Mouse (Mus musculus): ENCODE results near the gene Anks4b.

Anks4b gene

DNA sequence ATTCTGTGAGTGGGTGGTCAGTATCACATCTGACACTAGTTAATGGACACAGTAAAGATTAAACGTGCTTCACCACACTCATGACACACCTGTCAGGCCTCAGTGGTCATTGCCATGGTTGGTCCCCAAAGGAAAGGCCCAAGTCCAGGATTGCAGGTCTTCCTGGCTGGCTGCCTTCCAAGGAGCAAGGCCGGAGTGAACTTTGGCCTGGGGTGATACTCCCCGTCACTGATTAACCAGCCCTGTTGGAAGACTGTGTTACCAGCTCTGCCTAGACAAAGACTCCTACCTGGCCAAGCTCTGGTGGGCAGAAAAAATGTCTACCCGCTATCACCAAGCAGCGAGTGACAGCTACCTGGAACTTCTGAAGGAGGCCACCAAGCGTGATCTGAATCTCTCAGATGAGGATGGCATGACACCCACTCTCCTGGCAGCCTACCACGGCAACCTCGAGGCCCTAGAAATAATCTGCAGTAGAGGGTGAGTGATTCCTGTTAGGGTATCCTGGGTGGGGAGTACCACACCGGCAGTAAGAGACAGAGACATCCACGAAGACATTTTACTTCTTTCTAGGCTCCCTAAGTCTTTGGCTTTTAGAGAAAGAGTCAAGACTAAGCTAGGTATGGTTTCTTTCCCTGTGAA lies at the start of gene Anks4b:
Gene Anks4b, plus strand, starts transcription at position 256 of the 642 bp plus-strand sequence.
- no peak for DNase-seq (ENCODE audit: low spot score)

DNA sequence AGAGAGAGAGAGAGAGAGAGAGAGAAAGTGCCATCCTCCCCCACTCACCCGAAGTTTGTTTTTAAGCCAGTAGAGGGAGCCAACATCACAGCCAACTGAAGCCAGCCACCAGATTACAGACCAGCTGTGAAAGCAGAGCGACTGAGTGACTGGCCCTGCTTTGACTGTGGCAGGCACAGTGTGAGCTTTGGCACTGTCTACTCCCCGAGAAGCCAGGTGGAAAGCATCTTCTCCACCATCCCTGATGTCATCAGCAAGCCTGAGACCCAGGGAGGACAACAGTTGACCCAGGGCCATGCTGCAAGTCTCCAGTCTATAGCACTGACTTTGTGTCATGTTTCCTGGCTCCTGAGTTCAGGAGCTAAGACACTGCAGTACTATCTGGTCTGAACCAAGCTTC lies 48.8 kb upstream of the Anks4b start:
- peak; percentile 25 for DNase-seq (ENCODE audit: low spot score)

DNA sequence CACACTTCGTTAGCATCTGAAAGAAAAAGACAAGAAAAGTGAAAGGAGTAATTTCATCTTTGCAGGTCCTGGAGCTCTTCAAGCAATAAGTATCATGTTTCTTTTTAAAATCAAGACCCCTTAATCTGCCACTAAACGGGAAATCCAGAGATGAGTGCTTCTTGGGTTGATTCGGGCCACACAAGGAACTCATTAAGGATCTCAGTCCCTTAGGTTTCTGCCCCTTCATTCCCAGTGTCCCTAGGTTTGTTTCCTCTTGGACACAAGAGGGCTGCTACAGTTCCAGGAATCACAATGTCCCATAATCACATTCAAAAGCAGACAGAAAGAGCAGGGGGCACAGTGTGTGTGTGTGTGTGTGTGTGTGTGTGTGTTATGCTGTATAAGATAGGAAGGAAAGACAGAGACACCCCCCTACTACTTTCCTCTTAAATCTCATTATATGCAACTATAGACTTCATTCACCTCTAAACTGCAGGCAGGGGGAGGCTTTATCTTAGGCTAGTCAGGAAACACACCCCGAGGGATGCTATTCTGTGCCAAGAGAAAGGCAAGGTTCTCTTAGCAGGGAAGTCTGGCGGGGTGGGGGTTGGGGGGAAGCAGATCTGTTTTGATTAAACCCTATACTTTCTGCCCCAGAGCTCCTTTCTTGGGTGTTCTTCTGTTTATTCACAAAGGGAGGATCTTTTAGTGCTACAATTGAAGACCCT lies 46.5 kb upstream of the Anks4b start:
- no peak for DNase-seq (ENCODE audit: low spot score)

DNA sequence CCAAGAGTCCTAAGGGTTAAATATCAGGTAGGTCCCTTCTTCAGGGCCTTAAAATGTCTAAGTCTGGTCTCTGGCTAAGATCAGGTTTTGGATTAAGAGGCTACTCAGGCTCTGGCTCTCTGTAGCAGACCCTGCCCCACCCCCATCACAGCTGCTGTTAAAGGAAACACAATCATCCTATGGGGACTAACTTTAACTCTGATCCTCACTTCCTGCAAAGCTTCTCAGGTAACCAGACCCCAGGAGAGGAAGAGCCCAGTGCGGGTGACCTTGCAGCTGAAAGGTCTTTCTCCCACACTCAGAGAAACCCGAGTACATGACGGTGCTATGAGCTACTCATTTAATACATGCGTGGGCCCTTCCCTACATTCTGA lies 46.0 kb upstream of the Anks4b start:
- DNase-seq (ENCODE audit: low spot score), result no peak

DNA sequence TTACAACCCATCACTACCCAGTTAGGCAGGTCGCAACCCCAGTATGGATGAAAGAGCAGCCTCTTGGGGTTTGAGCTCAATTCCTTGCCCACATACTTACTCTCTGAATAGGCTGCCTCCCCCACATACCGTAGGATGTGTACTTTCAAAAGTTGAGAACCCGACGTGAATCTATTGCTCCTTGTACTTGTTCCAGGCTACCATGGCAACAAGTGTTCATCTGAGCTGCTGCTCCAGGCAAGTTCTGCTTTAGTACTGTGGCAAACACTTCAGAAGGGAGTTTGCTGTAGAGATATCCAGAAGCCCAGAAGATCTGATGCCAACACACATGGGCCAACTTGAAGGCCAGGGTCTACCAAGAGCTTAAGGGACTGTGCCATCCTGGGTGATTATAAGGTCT lies 44.7 kb upstream of the Anks4b start:
- no peak for DNase-seq (ENCODE audit: low spot score)

DNA sequence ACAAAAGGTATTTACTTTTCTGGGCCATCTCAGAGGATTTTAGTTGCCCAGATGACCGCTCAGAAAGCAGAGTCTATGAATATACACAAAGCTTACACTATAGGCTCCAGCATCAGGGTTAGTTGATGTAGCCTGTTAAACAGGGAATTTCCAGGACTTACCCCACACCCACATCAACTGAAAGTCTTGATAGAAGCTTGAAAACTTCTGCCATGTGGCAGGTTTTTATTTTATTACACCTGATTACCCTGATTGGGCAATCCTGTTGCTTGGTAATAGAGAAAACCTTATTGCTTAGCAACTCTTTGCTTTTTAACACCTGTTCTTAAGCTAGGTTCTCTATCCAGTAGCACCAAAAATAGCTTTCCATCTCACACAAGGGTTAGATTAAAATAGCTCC lies 30.9 kb upstream of the Anks4b start:
- DNase-seq (ENCODE audit: low spot score), result no peak

DNA sequence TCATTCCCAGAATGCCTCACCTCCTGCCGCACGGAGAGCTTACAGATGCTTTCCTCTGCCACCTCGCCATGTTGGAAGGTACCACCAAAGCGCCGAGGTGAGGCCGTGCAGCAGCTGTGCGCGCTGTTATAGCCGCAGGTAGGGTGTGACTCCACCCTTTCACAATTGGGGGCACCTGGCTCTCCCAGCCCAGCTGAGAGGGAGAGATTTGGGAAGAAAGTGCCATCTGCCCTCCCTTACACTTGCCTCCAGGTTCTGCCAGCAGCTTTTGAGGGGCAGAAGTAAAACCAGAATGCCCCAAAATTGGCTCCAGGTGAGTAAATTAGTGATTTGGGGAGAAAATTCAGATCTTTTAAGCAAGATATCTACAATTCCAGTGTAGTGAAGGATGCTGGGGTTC lies 28.5 kb upstream of the Anks4b start, which contains the start of gene Zp2:
Gene Zp2, minus strand, starts transcription at position 101 of the 400 bp plus-strand sequence.
- no peak for DNase-seq (ENCODE audit: low spot score)

DNA sequence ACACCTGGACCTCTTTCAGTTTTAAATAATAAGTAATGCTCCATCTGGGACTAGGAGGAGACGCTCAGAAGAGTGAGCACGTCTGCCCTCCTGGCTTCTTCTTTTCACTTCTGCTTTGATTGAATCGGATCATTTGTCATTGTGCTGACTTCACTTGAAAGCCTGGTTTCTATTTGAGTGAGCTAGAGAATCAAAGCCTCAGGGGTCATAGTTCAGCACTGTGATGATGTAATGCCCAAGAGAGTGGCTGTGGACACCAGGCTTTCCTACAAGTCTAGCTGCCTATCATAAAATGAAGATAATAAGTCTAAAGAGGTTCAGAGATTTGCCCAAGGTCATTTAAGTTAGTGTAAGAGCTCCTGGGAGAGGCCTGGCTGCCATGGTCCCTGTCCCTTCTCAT lies 23.4 kb upstream of the Anks4b start:
- DNase-seq (ENCODE audit: low spot score), result no peak

DNA sequence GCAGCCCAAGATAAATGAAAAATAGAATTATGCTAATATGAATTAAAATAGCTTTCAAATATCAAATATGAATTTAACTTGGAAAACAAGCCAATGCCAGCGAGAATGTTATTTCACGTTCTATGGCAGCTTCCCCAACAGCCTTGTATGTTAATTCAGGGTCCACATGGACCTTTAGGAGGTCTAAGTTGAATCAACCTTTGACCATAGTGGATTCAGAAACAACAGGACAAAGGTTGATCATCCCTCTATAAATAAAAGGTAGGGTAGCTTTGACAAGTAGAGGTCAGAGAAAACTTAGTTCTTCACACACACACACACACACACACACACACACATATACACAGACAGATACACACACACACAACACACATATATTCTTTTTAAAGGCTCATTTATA lies 22.8 kb upstream of the Anks4b start:
- no peak for DNase-seq (ENCODE audit: low spot score)

DNA sequence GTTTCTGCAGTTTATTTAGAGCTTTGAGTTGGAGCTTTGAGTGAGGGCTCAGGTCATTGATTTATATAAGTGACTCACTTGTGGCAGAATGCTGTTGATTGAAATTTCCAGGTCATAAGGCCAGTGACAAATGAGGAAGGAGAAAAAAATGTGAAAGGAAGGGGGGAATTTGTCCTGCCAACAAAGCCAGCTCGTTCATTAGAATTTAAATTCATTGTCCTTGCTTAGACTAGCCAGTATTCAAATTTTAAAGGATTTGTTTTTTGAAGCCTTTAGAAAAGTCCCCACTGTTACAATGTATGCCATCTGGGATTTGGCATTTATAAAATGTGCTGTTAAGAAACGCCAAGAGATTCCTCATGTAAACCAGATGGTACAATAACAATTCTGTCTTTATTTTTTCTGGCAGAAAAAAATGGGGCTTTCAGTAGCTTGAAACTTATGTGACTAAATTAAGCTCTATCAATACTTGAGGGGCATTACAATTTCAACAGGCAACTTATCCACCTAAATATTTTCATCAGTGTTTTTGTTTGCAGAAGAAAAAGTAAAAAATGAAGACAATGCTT lies 16.7 kb upstream of the Anks4b start:
- no peak for DNase-seq (ENCODE audit: low spot score)

DNA sequence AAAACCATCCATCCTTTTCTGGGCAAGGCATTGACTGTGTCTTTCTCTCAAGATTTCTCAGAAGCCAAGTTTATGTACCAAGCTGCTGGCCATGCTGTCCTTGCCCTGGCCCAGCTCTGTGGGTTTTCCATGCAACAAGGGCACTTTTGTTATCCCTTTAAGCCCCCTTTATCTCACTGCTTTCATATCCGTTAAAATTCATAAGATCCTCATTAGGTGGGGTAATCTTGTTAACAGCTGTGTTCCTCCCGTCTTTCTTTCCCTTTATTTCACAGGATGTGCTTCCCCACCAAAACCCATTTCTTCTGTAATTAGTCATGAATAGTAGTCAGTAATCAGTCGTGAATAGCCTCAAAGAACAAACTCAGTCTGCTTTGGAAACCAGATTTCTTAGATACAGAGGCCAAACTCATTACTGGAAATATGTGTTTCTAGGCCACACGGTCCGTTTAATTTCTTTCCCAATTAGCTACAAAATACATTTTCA lies 16.0 kb upstream of the Anks4b start:
- no peak for DNase-seq (ENCODE audit: low spot score)

DNA sequence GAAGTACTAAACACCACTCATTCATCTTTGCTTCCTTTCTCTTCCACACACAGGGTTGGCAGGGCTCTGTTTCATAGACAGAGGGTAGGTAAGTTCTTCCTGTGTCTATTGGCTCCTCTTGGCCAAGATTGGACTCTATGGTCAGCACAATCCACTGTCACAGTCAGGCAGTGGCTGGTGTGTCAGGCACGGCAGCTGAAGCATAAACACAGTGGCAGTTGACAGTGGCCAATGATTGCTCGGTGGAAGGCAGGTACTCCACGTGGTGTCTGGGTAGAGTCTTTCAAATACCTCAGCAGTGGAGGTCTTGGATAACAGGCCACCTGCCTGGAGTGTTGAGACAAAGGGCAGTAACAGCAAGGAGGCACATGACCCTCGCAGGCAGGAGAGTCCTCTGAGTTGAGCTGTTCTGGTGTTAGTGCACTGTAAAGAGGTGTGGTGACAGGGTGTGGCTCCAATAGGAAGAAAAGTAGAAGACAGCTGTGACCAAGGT lies 15.5 kb upstream of the Anks4b start:
- DNase-seq (ENCODE audit: low spot score), result no peak

DNA sequence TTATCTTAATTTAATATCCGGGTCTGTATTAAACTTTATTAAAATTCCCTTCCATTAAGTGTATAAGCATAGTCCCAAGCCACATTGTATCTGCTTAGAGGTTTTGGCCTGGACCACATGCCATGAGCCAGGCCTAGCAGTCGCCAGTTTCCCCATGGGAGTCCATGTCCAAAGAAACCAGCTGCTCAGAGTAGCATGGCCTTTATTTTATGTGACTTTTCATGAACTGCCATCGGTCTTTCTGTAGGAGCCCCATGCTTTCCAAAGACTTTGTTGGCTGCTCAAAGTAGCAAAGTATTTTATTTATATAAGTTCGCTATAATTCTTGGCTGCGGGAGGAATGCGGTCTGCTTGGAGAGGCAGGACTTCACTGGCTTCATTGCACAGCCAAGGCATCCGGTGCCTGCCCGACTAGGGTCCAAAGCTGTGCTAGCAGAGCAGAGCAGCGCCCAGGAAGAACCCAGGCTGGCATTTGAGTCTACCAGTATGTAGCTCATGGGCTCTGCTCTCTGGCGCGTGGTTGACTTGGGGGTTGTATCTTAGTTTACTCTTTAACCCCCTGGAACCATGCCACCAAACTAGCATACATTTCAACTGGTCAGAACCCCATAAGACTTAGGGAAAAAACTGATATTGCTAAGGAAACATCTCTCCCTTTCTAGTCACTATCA lies 9.9 kb upstream of the Anks4b start:
- DNase-seq (ENCODE audit: low spot score), result no peak

DNA sequence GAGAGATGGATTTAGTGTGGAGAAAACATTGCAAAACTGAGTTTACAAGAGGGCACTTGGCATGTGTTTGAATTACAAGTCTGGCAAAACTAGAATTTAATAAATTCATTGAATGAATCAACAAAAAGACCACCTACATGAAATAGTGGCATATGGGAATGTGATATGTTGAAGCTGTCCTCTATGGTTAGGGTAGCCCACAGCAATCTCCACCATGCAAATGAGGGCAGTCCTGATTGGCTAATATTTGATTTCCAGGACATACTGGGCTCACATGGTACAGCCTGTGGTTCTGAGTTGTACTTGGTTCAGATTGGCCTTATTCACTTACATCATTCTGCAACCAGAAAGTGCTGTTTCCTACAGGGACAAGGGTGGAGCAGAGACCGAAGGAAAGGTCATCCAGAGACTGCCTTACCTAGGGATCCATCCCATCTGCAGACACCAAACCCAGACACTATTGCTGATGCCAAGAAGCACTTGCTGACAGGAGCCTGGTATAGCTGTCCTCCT lies 1.4 kb upstream of the Anks4b start:
- DNase-seq (ENCODE audit: low spot score), result no peak

DNA sequence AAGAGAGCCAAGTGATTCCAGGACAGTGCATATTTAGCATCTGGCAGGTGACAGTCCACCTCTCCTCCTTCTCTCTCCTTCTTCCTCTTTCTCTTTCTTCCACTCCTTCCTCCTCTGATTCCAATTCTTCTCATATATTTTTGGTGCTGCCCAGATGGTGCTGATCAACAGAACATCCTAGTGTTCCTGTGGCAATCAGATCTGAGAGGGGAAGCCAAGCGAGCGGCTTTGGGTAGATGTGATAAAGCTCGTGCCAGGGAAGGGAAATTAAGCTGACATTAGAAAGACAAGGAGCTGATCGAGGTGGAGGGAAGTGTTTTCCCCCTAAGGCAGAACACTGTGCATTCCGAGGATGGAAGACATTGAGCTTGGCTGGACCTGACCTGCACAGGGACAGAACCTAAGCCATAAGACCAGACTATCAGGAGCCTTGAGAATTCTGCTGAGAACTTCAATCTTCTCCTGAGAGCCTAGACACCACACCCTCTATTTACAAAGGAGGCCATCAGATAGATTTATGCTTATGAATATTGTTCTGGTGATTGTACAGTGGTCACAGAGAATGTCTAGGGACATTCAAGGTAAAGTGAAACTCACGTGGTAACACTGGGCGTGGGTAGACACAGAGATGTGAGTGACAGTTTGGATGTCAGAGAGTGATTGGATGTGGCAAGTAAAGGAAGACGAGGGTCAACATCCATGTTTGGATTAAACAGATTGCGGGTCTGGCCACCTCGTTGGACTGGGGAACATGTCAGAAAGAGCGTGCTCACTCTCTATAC lies 1.3 kb downstream of the Anks4b start:
- DNase-seq (ENCODE audit: low spot score), result no peak

DNA sequence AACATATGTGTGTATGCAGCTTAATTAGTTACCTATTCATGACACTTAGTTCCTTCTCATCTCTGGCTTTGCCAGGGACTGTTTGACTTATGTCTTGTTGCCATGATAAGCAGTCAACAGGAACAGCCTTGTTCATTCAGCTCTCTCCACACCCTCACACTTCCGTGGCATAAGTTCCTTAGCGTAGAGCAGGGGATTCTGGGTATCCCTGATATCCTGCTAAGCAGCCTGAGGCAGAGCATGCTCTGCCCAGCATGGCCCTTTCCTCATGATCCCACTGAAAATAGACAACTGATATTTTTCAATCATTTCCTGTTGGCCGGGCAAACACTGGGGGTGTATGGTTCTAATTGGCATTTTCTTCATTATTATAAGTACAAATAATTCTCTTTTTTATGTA lies 4.0 kb downstream of the Anks4b start:
- DNase-seq (ENCODE audit: low spot score), result no peak

DNA sequence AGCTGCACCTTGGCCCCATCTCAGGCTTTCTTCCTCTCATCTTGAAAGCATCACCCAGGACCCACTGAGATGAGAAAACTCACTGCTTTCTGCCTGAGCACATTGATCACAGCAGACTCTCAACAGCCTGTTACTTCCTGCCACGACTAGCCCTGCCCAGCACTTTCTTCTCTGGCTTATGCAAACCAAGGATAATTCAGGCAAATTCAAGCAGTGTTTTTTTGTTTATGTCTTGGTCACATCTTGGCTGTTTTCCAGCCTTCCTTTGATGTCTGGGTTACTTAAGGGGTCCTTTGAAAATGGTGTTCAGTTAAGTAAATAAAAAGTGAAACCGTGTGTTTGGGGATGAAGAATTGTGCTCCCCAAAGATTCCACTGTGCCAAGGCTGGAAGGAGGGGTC lies 5.3 kb downstream of the Anks4b start:
- no peak for DNase-seq (ENCODE audit: low spot score)

DNA sequence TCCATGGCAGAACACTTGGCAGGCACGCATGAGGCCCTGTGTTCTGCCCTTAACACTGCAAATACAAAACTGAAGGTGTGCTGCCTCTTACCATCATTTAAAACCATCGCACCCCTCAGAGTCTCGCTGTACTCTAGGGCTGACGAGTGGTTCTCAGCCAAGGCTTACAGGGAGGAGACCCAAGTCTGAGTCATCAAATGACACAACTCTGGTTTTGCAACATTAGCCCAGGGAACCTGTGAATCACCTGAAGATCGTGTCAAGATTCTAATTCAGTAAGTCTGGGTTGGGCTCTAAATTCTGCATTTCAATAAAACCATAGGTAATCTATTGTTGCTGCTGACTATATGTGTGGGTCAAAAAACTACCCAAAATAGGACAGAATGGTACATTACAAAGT lies 6.9 kb downstream of the Anks4b start:
- no peak for DNase-seq (ENCODE audit: low spot score)

DNA sequence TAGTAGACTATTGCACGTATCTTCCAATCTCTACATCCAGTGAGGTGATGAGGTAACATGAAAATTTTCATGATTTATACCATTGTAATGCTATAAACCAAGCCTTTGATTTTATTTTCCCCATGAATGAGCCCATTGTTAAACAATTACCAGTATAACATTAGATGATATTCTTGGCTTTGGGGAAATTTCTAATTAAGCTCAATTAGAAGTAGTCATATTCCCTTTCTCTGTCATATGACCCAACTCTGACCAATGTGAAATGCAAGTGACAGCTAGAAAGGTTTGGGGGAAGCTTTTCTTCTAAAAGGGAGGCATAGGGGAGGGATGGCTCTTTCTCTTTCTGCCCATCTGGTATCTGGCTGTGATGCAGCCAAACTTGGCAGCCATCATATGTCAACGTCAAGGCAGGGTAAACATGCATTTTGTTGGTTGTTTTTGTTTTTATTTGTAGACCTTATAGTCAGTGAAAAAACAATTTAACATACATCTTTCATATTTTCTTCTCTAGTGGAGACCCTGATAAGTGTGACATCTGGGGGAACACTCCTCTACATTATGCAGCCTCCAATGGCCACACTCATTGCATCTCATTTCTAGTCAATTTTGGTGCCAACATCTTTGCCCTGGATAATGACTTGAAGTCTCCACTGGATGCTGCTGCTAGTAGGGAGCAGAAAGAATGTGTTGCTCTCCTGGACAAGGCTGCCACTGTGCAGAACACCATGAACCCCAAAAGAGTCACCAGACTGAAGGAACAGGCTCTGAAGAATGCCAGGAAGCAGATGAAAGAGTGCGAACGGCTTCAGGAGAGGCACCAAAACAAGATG lies 8.0 kb downstream of the Anks4b start:
- DNase-seq (ENCODE audit: low spot score), result no peak

DNA sequence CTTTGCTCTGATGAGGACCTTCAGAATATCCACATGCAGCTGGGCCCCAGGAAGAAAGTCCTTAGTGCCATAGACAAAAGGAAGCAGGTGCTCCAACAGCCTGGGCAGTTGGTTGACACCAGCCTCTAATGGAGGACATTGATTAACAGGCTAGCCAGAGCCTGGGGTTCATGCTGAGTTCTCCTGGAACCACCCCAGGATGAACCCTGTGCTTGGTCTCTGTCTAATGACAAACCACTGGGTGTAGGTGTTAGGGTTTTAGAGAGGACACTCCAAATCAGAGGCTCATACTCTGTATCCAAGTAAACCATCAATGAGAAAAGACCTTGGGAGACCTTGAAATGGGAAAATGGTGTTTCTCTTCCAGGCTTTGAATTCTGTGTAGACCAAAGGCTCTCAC lies 9.2 kb downstream of the Anks4b start:
- no peak for DNase-seq (ENCODE audit: low spot score)

DNA sequence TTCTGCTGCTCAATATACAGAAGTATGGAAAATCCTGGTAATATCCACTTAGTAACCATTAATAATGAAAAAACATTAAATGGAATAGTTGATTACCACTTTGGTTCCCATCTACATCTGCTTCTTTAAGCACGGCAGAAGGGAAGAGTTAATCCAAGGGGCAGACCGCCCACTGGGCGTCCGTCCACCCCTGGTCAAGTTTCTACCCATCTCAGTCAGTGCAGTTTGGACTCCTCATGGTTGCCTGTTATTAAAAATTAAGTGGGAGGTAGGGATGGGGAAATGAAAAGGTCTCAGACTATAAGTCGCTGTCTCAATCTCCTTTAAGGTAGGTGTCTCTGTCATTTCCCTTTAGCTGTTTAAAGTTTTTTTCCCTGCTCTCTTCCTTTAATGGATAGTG lies 15.3 kb downstream of the Anks4b start:
- no peak for DNase-seq (ENCODE audit: low spot score)

Measured in ovary, adult 18-20 months (tissue).